Mouse (Mus musculus) CD4-positive naive resting alpha-beta T cell, adult 57 days (primary cell): ENCODE results near the gene Cgrrf1. TPM values are rescaled to one million over a fixed set of nuclear protein-coding genes. Genes with fewer than 3 reads are reported as not detected.

Experiments
- total RNA-seq: library from RNA; stranded (reverse); gene quantifications from one replicate; pipeline ENCODE4 v1.2.4, GENCODE M21; 2023

The Cgrrf1 gene
- 16.4 TPM for total RNA-seq

GRCm38 (mm10) chr14:46831837-46832333 is at the start of gene Cgrrf1:
Gene Cgrrf1, plus strand, starts transcription at chr14:46832125.

DNA sequence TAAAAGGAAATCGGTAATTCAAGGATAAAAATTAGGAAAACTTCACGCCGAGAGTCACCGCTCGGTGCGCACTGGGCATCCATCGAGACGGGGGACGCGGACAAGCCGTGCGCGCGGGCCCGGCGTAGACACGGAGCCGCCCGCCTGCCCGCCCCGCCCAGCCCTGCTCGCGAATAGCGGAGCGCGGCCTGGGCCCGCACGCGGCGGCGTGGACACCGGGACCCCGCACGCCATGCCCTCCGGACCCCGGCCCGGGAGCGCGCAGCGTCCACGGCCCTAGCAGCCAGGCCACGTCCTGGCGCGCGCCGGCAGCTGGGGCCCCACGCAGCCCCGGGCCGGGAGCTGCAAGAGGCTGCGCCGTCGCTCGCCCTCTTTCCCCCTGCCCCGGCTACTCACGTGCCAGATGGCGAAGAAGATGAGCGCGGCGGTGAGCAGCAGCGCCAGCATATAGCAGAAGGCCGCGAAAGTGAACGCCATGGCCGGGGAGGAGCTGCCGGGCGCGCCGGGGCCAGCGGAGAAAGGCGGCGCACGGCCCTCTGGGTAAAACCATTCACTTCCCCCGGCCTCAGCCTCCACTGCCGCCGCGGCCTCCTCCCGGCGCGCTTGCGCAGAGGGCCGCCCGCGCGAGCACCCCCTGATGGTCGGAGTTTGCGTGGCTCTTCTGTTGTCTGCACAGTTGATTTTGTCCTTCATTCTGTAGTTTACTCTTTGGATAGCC is 44.0 kb upstream of the Cgrrf1 start, which contains the start of gene Cnih1:
TSS of gene Cnih1 (minus strand) at position 625 of the 718 bp plus-strand sequence.

GRCm38 (mm10) chr14:46821873-46822716 is 9.8 kb upstream of the Cgrrf1 start, which contains the start of gene Gmfb:
Gene Gmfb, minus strand, starts transcription at chr14:46822242.

GRCm38 (mm10) chr14:46882431-46883067 is 50.6 kb downstream of the Cgrrf1 start, which contains the start of gene Samd4:
Gene Samd4, plus strand, starts transcription at chr14:46882854.

Other genes with a start within 250 kb of the Cgrrf1 start
- not detected for gene Cdkn3, start 71.6 kb upstream of the Cgrrf1 start, total RNA-seq
- gene Cnih1, start 43.7 kb upstream of the Cgrrf1 start, total RNA-seq: 22.5 TPM
- gene Gmfb, start 9.9 kb upstream of the Cgrrf1 start, total RNA-seq: 110 TPM
- 0.50 TPM for gene Samd4, start 50.7 kb downstream of the Cgrrf1 start, total RNA-seq